Mouse (Mus musculus) MEL (cell line): ENCODE measurements around the gene Cmc1. TPM values are rescaled to one million over a fixed set of nuclear protein-coding genes. Genes with fewer than 3 reads are reported as not detected.

Experiments used
- DNase-seq: peaks from one replicate; pipeline ENCODE4 v3.0.0; 2011; ENCODE audit warnings: low read depth, low spot score
- H3K27ac ChIP-seq: 2 replicates; pipeline ENCODE4 v1.5.1; 2012; ENCODE audit warnings: low read depth, mild to moderate bottlenecking, control low read depth, low read length, moderate library complexity; ENCODE audit not compliant: control insufficient read depth
- H3K27me3 ChIP-seq, 2 experiments: fragments of 150-350 bp in 1 of 2; sonication (generic) in 1 of 2; 2 replicates each; pipeline ENCODE4 v1.6.1; 2012; ENCODE audit warnings: low read length in 2 of 2, mild to moderate bottlenecking in 2 of 2, improper control_type of control experiment in 1 of 2, moderate library complexity in 1 of 2; ENCODE audit not compliant: insufficient read depth in 2 of 2, control insufficient read depth in 1 of 2
- H3K36me3 ChIP-seq, 2 experiments: 2 replicates each; pipeline ENCODE4 v1.6.1; 2012 to 2014; ENCODE audit warnings: low read length in 2 of 2, improper control_type of control experiment in 1 of 2, inconsistent platforms in 1 of 2, mild to moderate bottlenecking in 1 of 2; ENCODE audit not compliant: insufficient read depth in 2 of 2, control insufficient read depth in 1 of 2
- H3K4me1 ChIP-seq, 2 experiments: fragments of 150-350 bp in 1 of 2; sonication (generic) in 1 of 2; 2 replicates each; pipeline ENCODE4 v1.6.1; 2012; ENCODE audit warnings: low read length in 2 of 2, improper control_type of control experiment in 1 of 2, mild to moderate bottlenecking in 1 of 2; ENCODE audit not compliant: insufficient read depth in 2 of 2, control insufficient read depth in 1 of 2
- H3K4me3 ChIP-seq, 2 experiments: fragments of 150-350 bp in 1 of 2; sonication (generic) in 1 of 2; 2 replicates each; pipeline ENCODE4 v1.5.1; 2012; ENCODE audit warnings: low read depth in 2 of 2, low read length in 2 of 2, mild to moderate bottlenecking in 2 of 2, moderate library complexity in 2 of 2, control low read depth in 1 of 2, improper control_type of control experiment in 1 of 2; ENCODE audit not compliant: control insufficient read depth in 1 of 2, insufficient read depth in 1 of 2
- H3K79me2 ChIP-seq: 2 replicates; pipeline ENCODE4 v1.6.1; 2012; ENCODE audit warnings: mild to moderate bottlenecking, low read length, moderate library complexity; ENCODE audit not compliant: control insufficient read depth, poor library complexity, insufficient read depth
- H3K9ac ChIP-seq: 2 replicates; pipeline ENCODE4 v1.6.1; 2012; ENCODE audit warnings: low read depth, mild to moderate bottlenecking, control low read depth, low read length, moderate library complexity; ENCODE audit not compliant: control insufficient read depth, poor library complexity, severe bottlenecking
- H3K9me3 ChIP-seq: fragments of 150-350 bp; sonication (generic); replicated peaks from 2 replicates; pipeline ENCODE4 v1.6.1; 2012; ENCODE audit warnings: mild to moderate bottlenecking, low read length, improper control_type of control experiment, moderate library complexity; ENCODE audit not compliant: insufficient read depth
- BHLHE40 ChIP-seq: IDR thresholded peaks from 2 replicates; pipeline ENCODE4 v1.6.1; 2012; ENCODE audit warnings: low read depth, mild to moderate bottlenecking, inconsistent platforms, low read length, improper control_type of control experiment, borderline replicate concordance
- CHD2 ChIP-seq: IDR thresholded peaks from 2 replicates; pipeline ENCODE4 v1.6.1; 2011; ENCODE audit warnings: low read length, improper control_type of control experiment
- CTCF ChIP-seq, 3 experiments: IDR thresholded peaks in 2 of 3; conservative IDR thresholded peaks in 1 of 3; 2 replicates each; pipeline ENCODE4 v1.5.1; 2011 to 2012; ENCODE audit warnings: low read length in 3 of 3, low read depth in 2 of 3, mild to moderate bottlenecking in 2 of 3, improper control_type of control experiment in 1 of 3, inconsistent platforms in 1 of 3, mixed read lengths in 1 of 3, moderate library complexity in 1 of 3; ENCODE audit not compliant: control insufficient read depth in 1 of 3, insufficient read depth in 1 of 3, poor library complexity in 1 of 3, severe bottlenecking in 1 of 3
- EP300 ChIP-seq, 2 experiments: IDR thresholded peaks; 2 replicates each; pipeline ENCODE4 v1.6.1; 2011; ENCODE audit warnings: improper control_type of control experiment in 2 of 2, low read length in 2 of 2, low read depth in 1 of 2, mild to moderate bottlenecking in 1 of 2
- MAZ ChIP-seq: IDR thresholded peaks from 2 replicates; pipeline ENCODE4 v1.6.1; 2012; ENCODE audit warnings: low read depth, mild to moderate bottlenecking, inconsistent platforms, low read length, improper control_type of control experiment
- MEF2A ChIP-seq: IDR thresholded peaks from 2 replicates; pipeline ENCODE4 v1.6.1; 2014; ENCODE audit warnings: low read depth, mild to moderate bottlenecking, inconsistent platforms, low read length, improper control_type of control experiment; ENCODE audit not compliant: poor library complexity, insufficient replicate concordance, severe bottlenecking; ENCODE audit errors: extremely low read depth
- MYB ChIP-seq: IDR thresholded peaks from 2 replicates; pipeline ENCODE4 v1.6.1; 2011; ENCODE audit warnings: mild to moderate bottlenecking, low read depth, low read length, improper control_type of control experiment
- MYC ChIP-seq: IDR thresholded peaks from 2 replicates; pipeline ENCODE4 v1.6.1; 2011; ENCODE audit warnings: low read depth, mild to moderate bottlenecking, low read length, improper control_type of control experiment, moderate library complexity
- POLR2A ChIP-seq, 2 experiments: IDR thresholded peaks; 2 replicates each; pipeline ENCODE4 v1.6.1; 2011 to 2012; ENCODE audit warnings: low read length in 2 of 2, mild to moderate bottlenecking in 2 of 2, control low read depth in 1 of 2, improper control_type of control experiment in 1 of 2, low read depth in 1 of 2, moderate library complexity in 1 of 2; ENCODE audit not compliant: control insufficient read depth in 1 of 2, insufficient read depth in 1 of 2, poor library complexity in 1 of 2
- POLR2AphosphoS2 ChIP-seq: IDR thresholded peaks from 2 replicates; pipeline ENCODE4 v1.6.1; 2011; ENCODE audit warnings: low read length, improper control_type of control experiment
- POLR2AphosphoS5 ChIP-seq: IDR thresholded peaks from 2 replicates; pipeline ENCODE4 v1.6.1; 2012; ENCODE audit warnings: low read depth, borderline replicate concordance, mild to moderate bottlenecking, inconsistent platforms, low read length, moderate library complexity, mixed read lengths
- RCOR1 ChIP-seq: IDR thresholded peaks from 2 replicates; pipeline ENCODE4 v1.6.1; 2012; ENCODE audit warnings: low read depth, mild to moderate bottlenecking, inconsistent platforms, low read length, improper control_type of control experiment
- SIN3A ChIP-seq: IDR thresholded peaks from 2 replicates; pipeline ENCODE4 v1.6.1; 2012; ENCODE audit warnings: low read length, improper control_type of control experiment, inconsistent platforms
- SMC3 ChIP-seq: IDR thresholded peaks from 2 replicates; pipeline ENCODE4 v1.6.1; 2011; ENCODE audit warnings: low read depth, low read length, improper control_type of control experiment
- TAL1 ChIP-seq: IDR thresholded peaks from 2 replicates; pipeline ENCODE4 v1.6.1; 2012; ENCODE audit warnings: mild to moderate bottlenecking, inconsistent platforms, low read length, moderate library complexity, mixed read lengths
- USF2 ChIP-seq, 2 experiments: IDR thresholded peaks; 2 replicates each; pipeline ENCODE4 v1.6.1; 2011 to 2012; ENCODE audit warnings: improper control_type of control experiment in 2 of 2, low read length in 2 of 2, borderline replicate concordance in 1 of 2, inconsistent platforms in 1 of 2, low read depth in 1 of 2, mild to moderate bottlenecking in 1 of 2; ENCODE audit not compliant: insufficient read depth in 1 of 2
- ZC3H11A ChIP-seq: IDR thresholded peaks from 2 replicates; pipeline ENCODE4 v1.6.1; 2012; ENCODE audit warnings: low read depth, mild to moderate bottlenecking, inconsistent platforms, low read length, improper control_type of control experiment
- ZNF384 ChIP-seq: IDR thresholded peaks from 2 replicates; pipeline ENCODE4 v1.6.1; 2012; ENCODE audit warnings: low read depth, mild to moderate bottlenecking, inconsistent platforms, low read length, improper control_type of control experiment
- polyA plus RNA-seq, 2 experiments: library from polyadenylated mRNA; stranded (reverse) in 1 of 2; unstranded in 1 of 2; fragments of >175 nt in 1 of 2; fragments of >200 nt in 1 of 2; gene quantifications; 2 replicates each; pipeline versions ENCODE4 v1.2.1 to v1.2.4; 2012; ENCODE audit warnings: low replicate concordance in 2 of 2, low read depth in 1 of 2; ENCODE audit not compliant: insufficient read length in 2 of 2, insufficient read depth in 1 of 2, missing spikeins in 1 of 2
- total RNA-seq: library from RNA; depleted of rRNA; stranded (reverse); fragments of 300-350 nt; gene quantifications from 2 replicates; pipeline ENCODE4 v1.2.3, GENCODE M21; 2012

The Cmc1 gene
- total and polyA plus RNA-seq, 3 experiments = 35.9 to 36.0 TPM; not detected in 1

DNA sequence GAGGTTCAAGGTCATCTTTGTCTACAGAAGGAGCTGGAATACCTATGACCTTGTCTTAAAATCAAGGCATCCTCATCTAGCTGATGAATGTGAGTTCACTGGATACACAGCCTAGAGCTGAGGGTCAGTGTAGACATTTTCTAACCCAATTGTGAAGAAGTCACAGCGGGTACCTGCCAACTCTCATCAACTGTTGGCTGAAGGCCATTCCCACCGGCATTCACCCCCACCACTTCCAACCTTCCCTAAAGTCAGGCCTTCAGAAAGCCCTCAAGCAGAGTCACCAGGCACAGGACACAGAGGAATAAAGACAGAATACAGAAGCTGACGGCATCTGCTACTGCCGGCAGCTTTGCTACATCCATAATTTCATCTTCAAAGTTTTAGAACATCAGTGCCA, 25.4 kb upstream of the Cmc1 start:
- Histone ChIP-seq H3K4me3 (no peak overlapping the region), H3K9me3 (no peaks in the 10 kb centered on the region), H3K27me3 (no peaks in the 10 kb centered on the region), H3K27ac (no peak overlapping the region), H3K36me3 (no peaks in the 10 kb centered on the region), H3K9ac (no peak overlapping the region), H3K79me2 (no peaks in the 10 kb centered on the region), H3K4me1 (peaks cover 0 to 3% of the 10 kb centered on the region in 2 experiments; a peak in 1 of 4 replicates)
- DNase-seq = no peak
- TF ChIP-seq MYC (no peak), ZC3H11A (no peak), MAZ (no peak), SMC3 (no peak), EP300 (IDR thresholded peaks at IDR 0.05; ENCODE audit: low read depth in 1 of 2, low read length in 2 of 2) (no peak), CHD2 (no peak), RCOR1 (no peak), POLR2AphosphoS2 (no peak), MEF2A (no peak), MYB (no peak), TAL1 (no peak), USF2 (IDR thresholded peaks at IDR 0.05; ENCODE audit: borderline replicate concordance in 1 of 2, insufficient read depth in 1 of 2, low read depth in 1 of 2, low read length in 2 of 2) (no peak), POLR2AphosphoS5 (no peak), POLR2A (IDR thresholded peaks at IDR 0.05; ENCODE audit: control insufficient read depth in 1 of 2, insufficient read depth in 1 of 2, low read depth in 1 of 2, low read length in 2 of 2, poor library complexity in 1 of 2) (no peak)

DNA sequence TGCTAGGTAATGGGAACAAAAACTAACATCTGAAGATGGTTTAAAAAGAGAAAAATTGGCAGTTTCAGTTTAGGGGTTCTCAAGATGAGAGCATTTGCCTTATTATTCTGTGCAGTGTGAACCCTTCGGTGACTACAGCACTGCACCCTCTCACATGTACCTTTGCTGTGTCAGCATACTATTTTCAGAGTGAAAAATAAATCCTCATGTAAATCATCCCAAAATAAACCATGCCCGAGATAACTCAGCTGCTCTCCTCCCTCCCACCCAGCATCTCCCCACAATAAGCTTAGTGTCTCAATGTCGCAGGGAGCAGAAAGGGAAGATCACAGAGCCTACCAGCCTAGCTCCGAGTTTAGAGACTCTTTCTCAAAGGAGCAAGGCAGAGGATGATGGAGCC, 23.1 kb upstream of the Cmc1 start:
- Histone ChIP-seq H3K4me3 (no peak overlapping the region), H3K9ac (no peak overlapping the region), H3K27ac (no peak overlapping the region), H3K4me1 (peaks cover 0 to 11% of the 10 kb centered on the region in 2 experiments; a peak in 2 of 4 replicates), H3K9me3 (no peaks in the 10 kb centered on the region), H3K36me3 (peaks cover 0 to 4% of the 10 kb centered on the region in 2 experiments; a peak in 2 of 4 replicates), H3K27me3 (no peaks in the 10 kb centered on the region), H3K79me2 (no peaks in the 10 kb centered on the region)
- TF ChIP-seq BHLHE40 = no peak
- TF ChIP-seq RCOR1 = no peak
- no peak for TF ChIP-seq ZNF384
- TF ChIP-seq SIN3A = no peak
- no peak for TF ChIP-seq TAL1
- TF ChIP-seq SMC3 = no peak
- TF ChIP-seq ZC3H11A = no peak
- no peak for TF ChIP-seq CTCF (IDR thresholded peaks at IDR 0.05 in 2 of 3, conservative IDR thresholded peaks at IDR 0.05 in 1 of 3; ENCODE audit: control insufficient read depth in 1 of 3, insufficient read depth in 1 of 3, low read depth in 2 of 3, low read length in 3 of 3, poor library complexity in 1 of 3, severe bottlenecking in 1 of 3)
- DNase-seq = no peak
